ENCODE assay signal across 10 mouse cellular contexts in genomic region chr11:87085461-87085860, GRCm38 (mm10). TPM values are rescaled to one million over a fixed set of nuclear protein-coding genes. Genes with fewer than 3 reads are reported as not detected.
DNase-seq lines count a peak whose midpoint lies in the region; ATAC-seq and TF ChIP-seq lines count a peak whose summit lies in the region.
"Had no signal": no experiment of that assay in that cellular context is flagged by ENCODE, and none has a peak within 500 bp of the region (broad histone marks: within the 10 kb centered on the region; RNA-seq: fewer than 3 reads in every experiment).

No protein-coding gene starts in this region.

- no peak overlapping the region for H3K27ac ChIP-seq in heart, embryonic 13.5 days (replicated peaks)
- H3K27ac ChIP-seq in bone marrow, adult 2 months (ENCODE audit: control insufficient read depth, insufficient read depth, low read depth, low read length, poor library complexity): no peak overlapping the region
- H3K27ac ChIP-seq in hindbrain, embryonic 13.5 days: no peak overlapping the region
- no peak overlapping the region for H3K27ac ChIP-seq in midbrain, embryonic 13.5 days

- no peak for TF ChIP-seq CTCF in bone marrow, adult 2 months (IDR thresholded peaks at IDR 0.05; ENCODE audit: control insufficient read depth, insufficient read depth, low read length)

- H3K4me2 ChIP-seq in heart, embryonic 13.5 days: peak overlapping the region; percentile 95
- peak overlapping the region; percentile 91 for H3K4me2 ChIP-seq in hindbrain, embryonic 13.5 days
- H3K4me2 ChIP-seq in midbrain, embryonic 13.5 days (replicated peaks): peak overlapping the region; percentile 98

- ATAC-seq in heart, embryonic 13.5 days (ENCODE audit: extremely low read depth, insufficient number of reproducible peaks, low FRiP score, low TSS enrichment): no peak
- ATAC-seq in hindbrain, embryonic 13.5 days (ENCODE audit: low FRiP score): no peak
- no peak for ATAC-seq in midbrain, embryonic 13.5 days

- H3K27me3 ChIP-seq in heart, embryonic 13.5 days (replicated peaks): no peaks in the 10 kb centered on the region
- H3K27me3 ChIP-seq in hindbrain, embryonic 13.5 days: no peaks in the 10 kb centered on the region
- no peaks in the 10 kb centered on the region for H3K27me3 ChIP-seq in midbrain, embryonic 13.5 days

- TF ChIP-seq POLR2A in bone marrow, adult 2 months (IDR thresholded peaks at IDR 0.05; ENCODE audit: borderline replicate concordance, control insufficient read depth, low read depth, low read length): no peak

- H3K9me3 ChIP-seq in heart, embryonic 13.5 days: no peaks in the 10 kb centered on the region
- no peaks in the 10 kb centered on the region for H3K9me3 ChIP-seq in hindbrain, embryonic 13.5 days
- no peaks in the 10 kb centered on the region for H3K9me3 ChIP-seq in midbrain, embryonic 13.5 days

- intact Hi-C loops in heart, postnatal 10 days (cut with DNase I): no loop called here

- H3K36me3 ChIP-seq in heart, embryonic 13.5 days: peaks cover 60% of the 10 kb centered on the region
- peaks cover 41% of the 10 kb centered on the region for H3K36me3 ChIP-seq in hindbrain, embryonic 13.5 days
- peaks cover 34% of the 10 kb centered on the region for H3K36me3 ChIP-seq in midbrain, embryonic 13.5 days

- no peak for DNase-seq in heart, postnatal 10 days
- no peak for DNase-seq in gastrocnemius, postnatal 25 days
- DNase-seq in cerebellum, postnatal 36 days: no peak
- DNase-seq in left cerebral cortex, adult 9 months (ENCODE audit: low spot score in 2 of 2): no peak
- DNase-seq: embryo, embryonic 11 days; lung, postnatal 4 days had no signal

- 87% methylated on average over 13 of the region's 13 CpGs for WGBS in heart, embryonic 13.5 days
- 67% methylated on average over 13 of the region's 13 CpGs for WGBS in bone marrow, adult 2 months
- WGBS in hindbrain, embryonic 13.5 days: 93% methylated on average over 13 of the region's 13 CpGs
- WGBS in midbrain, embryonic 13.5 days: 92% methylated on average over 13 of the region's 13 CpGs

- peak overlapping the region; percentile 91 for H3K9ac ChIP-seq in heart, embryonic 13.5 days
- peak overlapping the region; percentile 87; the same call in 1 of the 2 replicates for H3K9ac ChIP-seq in hindbrain, embryonic 13.5 days
- H3K9ac ChIP-seq in midbrain, embryonic 13.5 days (replicated peaks): peak overlapping the region; percentile 91

- H3K4me1 ChIP-seq in heart, embryonic 13.5 days: peaks cover 32% of the 10 kb centered on the region
- peaks cover 5% of the 10 kb centered on the region; the same call in 1 of the 2 replicates for H3K4me1 ChIP-seq in bone marrow, adult 2 months (ENCODE audit: control insufficient read depth, insufficient read depth, low read length)
- H3K4me1 ChIP-seq in hindbrain, embryonic 13.5 days (replicated peaks): peaks cover 38% of the 10 kb centered on the region
- peaks cover 37% of the 10 kb centered on the region for H3K4me1 ChIP-seq in midbrain, embryonic 13.5 days (replicated peaks)

- H3K4me3 ChIP-seq in heart, embryonic 13.5 days: peak overlapping the region; percentile 84
- H3K4me3 ChIP-seq in bone marrow, adult 2 months (replicated peaks; ENCODE audit: control insufficient read depth, low read depth, low read length): peak overlapping the region; percentile 95
- peak overlapping the region; percentile 67 for H3K4me3 ChIP-seq in hindbrain, embryonic 13.5 days
- peak overlapping the region; percentile 96 for H3K4me3 ChIP-seq in midbrain, embryonic 13.5 days (replicated peaks)

RNA-seq across cellular contexts. Expression of gene Smg8, which starts 1.1 kb away (rescaled TPM):
- polyA plus RNA-seq in heart, embryonic 13.5 days (2015; fragmentation: Nextera tagmentation; extraction: Ambion mirVana): 11.9 and 13.7 TPM in 2 replicates
- total RNA-seq in heart, postnatal 10 days (2021): 10 to 100 TPM; 10.4 to 10.5 TPM
- polyA plus RNA-seq in bone marrow, adult 2 months (2011; ENCODE audit: insufficient read depth, insufficient read length, low replicate concordance, missing spikeins): 3.5 and 9.5 TPM in 2 replicates
- polyA plus RNA-seq in hindbrain, embryonic 13.5 days (2015; fragmentation: Nextera tagmentation; extraction: Ambion mirVana): 21.3 and 22.4 TPM in 2 replicates
- polyA plus RNA-seq in midbrain, embryonic 13.5 days (2015; fragmentation: Nextera tagmentation; extraction: Ambion mirVana): 23.0 and 23.7 TPM in 2 replicates
- total RNA-seq in gastrocnemius, postnatal 25 days (2021): 1 to 10 TPM; 6.7 to 7.2 TPM

RNA-seq across cellular contexts. Expression of gene Gdpd1, which starts 11.6 kb away (rescaled TPM):
- 23.1 and 29.4 TPM in 2 replicates for polyA plus RNA-seq in heart, embryonic 13.5 days (2015; fragmentation: Nextera tagmentation; extraction: Ambion mirVana)
- 10 to 100 TPM in 1 of 2 experiments, 1 to 10 TPM in 1; 9.7 to 13.2 TPM for total RNA-seq in heart, postnatal 10 days (2021)
- polyA plus RNA-seq in bone marrow, adult 2 months (2011; ENCODE audit: insufficient read depth, insufficient read length, low replicate concordance, missing spikeins): 2.8 TPM in 2 replicates
- polyA plus RNA-seq in hindbrain, embryonic 13.5 days (2015; fragmentation: Nextera tagmentation; extraction: Ambion mirVana): 190 and 193 TPM in 2 replicates
- polyA plus RNA-seq in midbrain, embryonic 13.5 days (2015; fragmentation: Nextera tagmentation; extraction: Ambion mirVana): 186 and 190 TPM in 2 replicates
- 1 to 10 TPM; 3.5 to 4.2 TPM for total RNA-seq in gastrocnemius, postnatal 25 days (2021)

RNA-seq across cellular contexts. Expression of gene Prr11, which starts 23.0 kb away (rescaled TPM):
- 6.3 and 6.9 TPM in 2 replicates for polyA plus RNA-seq in heart, embryonic 13.5 days (2015; fragmentation: Nextera tagmentation; extraction: Ambion mirVana)
- total RNA-seq in heart, postnatal 10 days (2021): 1 to 10 TPM; 4.4 TPM
- polyA plus RNA-seq in bone marrow, adult 2 months (2011; ENCODE audit: insufficient read depth, insufficient read length, low replicate concordance, missing spikeins): 10.4 and 13.0 TPM in 2 replicates
- polyA plus RNA-seq in hindbrain, embryonic 13.5 days (2015; fragmentation: Nextera tagmentation; extraction: Ambion mirVana): 3.0 and 3.5 TPM in 2 replicates
- polyA plus RNA-seq in midbrain, embryonic 13.5 days (2015; fragmentation: Nextera tagmentation; extraction: Ambion mirVana): 4.4 and 4.6 TPM in 2 replicates
- under 1 TPM; 0.36 to 0.51 TPM for total RNA-seq in gastrocnemius, postnatal 25 days (2021)

RNA-seq across cellular contexts. Expression of gene Ska2, which starts 23.6 kb away (rescaled TPM):
- 56.8 and 63.4 TPM in 2 replicates for polyA plus RNA-seq in heart, embryonic 13.5 days (2015; fragmentation: Nextera tagmentation; extraction: Ambion mirVana)
- 10 to 100 TPM; 18.0 to 23.7 TPM for total RNA-seq in heart, postnatal 10 days (2021)
- polyA plus RNA-seq in bone marrow, adult 2 months (2011; ENCODE audit: insufficient read depth, insufficient read length, low replicate concordance, missing spikeins): 37.2 and 47.0 TPM in 2 replicates
- polyA plus RNA-seq in hindbrain, embryonic 13.5 days (2015; fragmentation: Nextera tagmentation; extraction: Ambion mirVana): 56.8 and 57.6 TPM in 2 replicates
- 73.5 and 79.9 TPM in 2 replicates for polyA plus RNA-seq in midbrain, embryonic 13.5 days (2015; fragmentation: Nextera tagmentation; extraction: Ambion mirVana)
- 1 to 10 TPM; 3.7 to 3.9 TPM for total RNA-seq in gastrocnemius, postnatal 25 days (2021)

RNA-seq across cellular contexts. Expression of gene Trim37, which starts 41.4 kb away (rescaled TPM):
- 17.1 and 18.1 TPM in 2 replicates for polyA plus RNA-seq in heart, embryonic 13.5 days (2015; fragmentation: Nextera tagmentation; extraction: Ambion mirVana)
- 10 to 100 TPM; 10.5 to 11.4 TPM for total RNA-seq in heart, postnatal 10 days (2021)
- polyA plus RNA-seq in bone marrow, adult 2 months (2011; ENCODE audit: insufficient read depth, insufficient read length, low replicate concordance, missing spikeins): 11.4 and 16.0 TPM in 2 replicates
- 82.1 and 83.5 TPM in 2 replicates for polyA plus RNA-seq in hindbrain, embryonic 13.5 days (2015; fragmentation: Nextera tagmentation; extraction: Ambion mirVana)
- polyA plus RNA-seq in midbrain, embryonic 13.5 days (2015; fragmentation: Nextera tagmentation; extraction: Ambion mirVana): 87.6 and 87.8 TPM in 2 replicates
- total RNA-seq in gastrocnemius, postnatal 25 days (2021): 1 to 10 TPM; 2.7 to 3.6 TPM
